17 mouse cellular contexts compared by ENCODE assay signal in the genomic region with DNA sequence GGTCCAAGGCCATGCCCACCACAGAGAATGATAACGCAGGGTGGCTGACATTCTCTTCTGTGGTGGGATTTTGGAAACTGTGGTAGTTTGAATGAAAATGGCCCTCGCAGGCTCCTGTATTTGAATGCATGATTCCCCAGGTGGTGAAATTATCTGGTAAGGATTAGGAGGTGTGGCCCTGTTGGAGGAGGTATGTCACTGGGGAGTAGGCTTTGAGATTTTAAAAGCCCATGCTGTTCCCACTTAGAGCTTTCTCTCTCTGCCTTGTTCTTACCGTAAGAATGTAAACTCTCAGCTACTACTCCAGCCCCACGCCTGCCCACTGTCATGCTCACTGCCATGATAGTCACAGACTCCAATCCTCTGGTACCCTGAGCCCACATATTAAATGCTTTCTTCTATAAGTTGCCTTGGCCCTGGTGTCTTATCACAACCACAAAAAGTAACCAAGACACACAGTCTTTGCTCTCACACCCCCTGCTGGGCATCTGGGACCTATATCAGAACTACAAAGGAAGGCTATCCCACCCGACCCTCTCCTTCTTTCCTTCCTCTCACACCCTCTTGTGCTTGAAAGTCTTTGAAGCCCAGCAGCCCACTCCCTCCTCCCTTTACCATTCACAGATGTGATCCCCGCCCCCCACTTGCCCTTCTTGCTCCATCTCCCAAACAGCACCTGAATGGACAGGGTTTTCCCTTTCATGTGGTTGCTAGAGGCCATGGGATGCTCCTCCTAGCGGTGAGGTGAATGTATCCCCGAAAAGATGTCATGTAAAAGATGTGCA.
DNase-seq lines count a peak whose midpoint lies in the region; ATAC-seq and TF ChIP-seq lines count a peak whose summit lies in the region.
"Had no signal": no experiment of that assay in that cellular context is flagged by ENCODE, and none has a peak within 500 bp of the region (broad histone marks: within the 10 kb centered on the region; RNA-seq: fewer than 3 reads in every experiment).

No protein-coding gene starts in this region.

- peak; percentile 26; the same call in 1 of the 2 replicates for TF ChIP-seq CTCF in cerebellum, adult 2 months (IDR thresholded peaks at IDR 0.05; ENCODE audit: borderline replicate concordance, insufficient read depth, low read depth, low read length)
- TF ChIP-seq CTCF in lung, embryonic 14.5 days (IDR thresholded peaks at IDR 0.05; ENCODE audit: low read depth), result peak; percentile 23

- WGBS in cerebellum, adult 2 months, result 70% methylated on average over 8 of the region's 8 CpGs
- WGBS in lung, embryonic 14.5 days, result 26% methylated on average over 8 of the region's 8 CpGs
- WGBS in liver, embryonic 15.5 days (ENCODE audit: insufficient replicate concordance), result 28% methylated on average over 8 of the region's 8 CpGs

- no peak for TF ChIP-seq POLR2A in cerebellum, adult 2 months (IDR thresholded peaks at IDR 0.05; ENCODE audit: borderline replicate concordance, insufficient read depth, low read length)

- ATAC-seq in lung, embryonic 14.5 days (ENCODE audit: insufficient read depth), result no peak
- ATAC-seq in liver, embryonic 15.5 days (ENCODE audit: insufficient read depth), result 0 out of 2 replicates have a peak, but pooled peaks have one; percentile 6
- ATAC-seq in activated CD4-positive, CD25-positive, alpha-beta regulatory T cell, adult 4 months, result no peak

- no peak overlapping the region for H3K9ac ChIP-seq in lung, embryonic 14.5 days
- no peak overlapping the region for H3K9ac ChIP-seq in liver, embryonic 15.5 days
- H3K9ac ChIP-seq: embryonic facial prominence, embryonic 12.5 days; hindbrain, embryonic 15.5 days had no signal

- no peak overlapping the region for H3K27ac ChIP-seq in cerebellum, adult 2 months (ENCODE audit: insufficient read depth, low read length)
- no peak overlapping the region for H3K27ac ChIP-seq in lung, embryonic 14.5 days (ENCODE audit: low read depth)
- H3K27ac ChIP-seq in liver, embryonic 15.5 days (replicated peaks), result 0 out of 2 replicates have a peak overlapping the region, but pooled peaks have one; percentile 24
- H3K27ac ChIP-seq: embryonic facial prominence, embryonic 12.5 days; heart, embryonic 10.5 days; hindbrain, embryonic 15.5 days had no signal

- no peak for DNase-seq in cerebellum, adult 2 months
- no peak for DNase-seq in cerebellum, postnatal 25 days
- no peak for DNase-seq in lung, embryonic 14.5 days
- DNase-seq in lung, postnatal 14 days, result no peak
- peak; percentile 85 for DNase-seq in R1 (ENCODE audit: low read depth, low spot score)
- DNase-seq in spleen, adult 12 weeks (ENCODE audit: low spot score), result no peak
- DNase-seq: adrenal gland, postnatal 36 days; cerebellum, postnatal 10 days; gastrocnemius, postnatal 25 days; heart, postnatal 14 days; kidney, adult 2 months; thymus, postnatal 25 days had no signal

- H3K4me1 ChIP-seq in cerebellum, adult 2 months (ENCODE audit: control insufficient read depth, insufficient read depth, low read length), result no peaks in the 10 kb centered on the region
- H3K4me1 ChIP-seq in lung, embryonic 14.5 days (ENCODE audit: insufficient read depth), result no peaks in the 10 kb centered on the region
- H3K4me1 ChIP-seq in liver, embryonic 15.5 days (replicated peaks), result peaks cover 47% of the 10 kb centered on the region
- H3K4me1 ChIP-seq: embryonic facial prominence, embryonic 12.5 days had no signal

- no peak overlapping the region for H3K4me2 ChIP-seq in lung, embryonic 14.5 days
- peak overlapping the region; percentile 39 for H3K4me2 ChIP-seq in liver, embryonic 15.5 days
- H3K4me2 ChIP-seq: embryonic facial prominence, embryonic 12.5 days; hindbrain, embryonic 15.5 days had no signal

- no peak overlapping the region for H3K4me3 ChIP-seq in cerebellum, adult 2 months (replicated peaks; ENCODE audit: insufficient read depth, low read depth, low read length)
- H3K4me3 ChIP-seq in lung, embryonic 14.5 days (ENCODE audit: low read depth, low read length), result no peak overlapping the region
- H3K4me3 ChIP-seq in liver, embryonic 15.5 days (replicated peaks), result no peak overlapping the region
- H3K4me3 ChIP-seq: embryonic facial prominence, embryonic 12.5 days; heart, embryonic 10.5 days; hindbrain, embryonic 15.5 days had no signal

- no peaks in the 10 kb centered on the region for H3K27me3 ChIP-seq in cerebellum, adult 2 months (ENCODE audit: control insufficient read depth, insufficient read depth, low read length)
- no peaks in the 10 kb centered on the region for H3K27me3 ChIP-seq in lung, embryonic 14.5 days (ENCODE audit: insufficient read depth, low read length)
- H3K27me3 ChIP-seq in liver, embryonic 15.5 days, result no peaks in the 10 kb centered on the region
- H3K27me3 ChIP-seq: embryonic facial prominence, embryonic 12.5 days; hindbrain, embryonic 15.5 days had no signal

- H3K9me3 ChIP-seq in lung, embryonic 14.5 days (ENCODE audit: low read depth, low read length), result no peaks in the 10 kb centered on the region
- no peaks in the 10 kb centered on the region for H3K9me3 ChIP-seq in liver, embryonic 15.5 days (replicated peaks)
- H3K9me3 ChIP-seq: embryonic facial prominence, embryonic 12.5 days; heart, embryonic 10.5 days; hindbrain, embryonic 15.5 days had no signal

- H3K36me3 ChIP-seq in lung, embryonic 14.5 days (ENCODE audit: insufficient read depth), result no peaks in the 10 kb centered on the region
- no peaks in the 10 kb centered on the region for H3K36me3 ChIP-seq in liver, embryonic 15.5 days (replicated peaks)
- H3K36me3 ChIP-seq: embryonic facial prominence, embryonic 12.5 days; heart, embryonic 10.5 days; hindbrain, embryonic 15.5 days had no signal
